Mouse (Mus musculus) olfactory bulb, adult 2 months (tissue): ENCODE measurements around the gene Zfp663.

Experiments used
- CTCF ChIP-seq: fragments of 200-500 bp; IDR thresholded peaks from 2 replicates; pipeline ENCODE4 v1.5.1; 2012; ENCODE audit warnings: low read depth, mild to moderate bottlenecking, low read length, moderate library complexity; ENCODE audit not compliant: insufficient read depth
- POLR2A ChIP-seq: fragments of 200-500 bp; IDR thresholded peaks from 2 replicates; pipeline ENCODE4 v1.6.1; 2012; ENCODE audit warnings: mild to moderate bottlenecking, low read depth, low read length, moderate library complexity; ENCODE audit not compliant: insufficient read depth

DNA sequence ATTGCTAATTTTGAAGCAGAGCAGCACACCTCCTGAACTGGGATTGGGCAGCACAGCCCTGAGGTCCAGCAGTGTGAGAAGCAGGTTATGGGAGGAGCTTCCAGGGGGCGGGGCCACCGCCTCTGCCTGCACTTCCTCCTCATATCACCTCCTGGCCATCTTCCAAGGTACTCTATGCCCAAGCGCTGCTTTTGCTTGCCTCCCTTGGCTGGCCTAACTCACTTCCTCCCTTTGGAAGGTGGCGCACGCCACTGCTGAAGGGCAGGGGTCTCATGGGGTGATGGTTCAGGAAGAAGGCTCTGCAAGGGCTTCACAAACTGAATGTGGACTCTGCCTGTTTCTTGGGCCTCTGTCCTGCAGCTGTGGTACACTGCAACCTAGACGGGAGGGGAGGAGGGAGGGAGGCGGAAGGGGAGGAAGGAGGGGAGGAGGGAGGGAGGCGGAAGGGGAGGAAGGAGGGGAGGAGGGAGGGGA is 1.4 kb downstream of the Zfp663 start:
- TF ChIP-seq CTCF (no peak), POLR2A (no peak)
